Mouse (Mus musculus): ENCODE data around the gene Dguok. TPM values are rescaled to one million over a fixed set of nuclear protein-coding genes. Genes with fewer than 3 reads are reported as not detected.

The Dguok gene
- polyA plus RNA-seq, 1 experiment from 2014 or later = 66.6 TPM

GRCm38 (mm10) chr6:83437225-83437624 lies 69.5 kb downstream of the Dguok start:
- DNase-seq (no peak), ATAC-seq (ENCODE audit: low FRiP score, low TSS enrichment) (no peak)
- Histone ChIP-seq H3K36me3 (ENCODE audit: control insufficient read depth, insufficient read depth, low read length) (peaks cover 13% of the 10 kb centered on the region), H3K4me3 (replicated peaks; ENCODE audit: low read depth, low read length) (no peak overlapping the region), H3K4me1 (ENCODE audit: control insufficient read depth, insufficient read depth, low read length) (peaks cover 70% of the 10 kb centered on the region), H3K27ac (replicated peaks; ENCODE audit: low read depth, low read length) (no peak overlapping the region), H3K27me3 (ENCODE audit: control insufficient read depth, insufficient read depth, low read length) (no peaks in the 10 kb centered on the region), H3K9ac (replicated peaks; ENCODE audit: low read length) (no peak overlapping the region), H3K9me3 (ENCODE audit: control insufficient read depth, low read length) (no peaks in the 10 kb centered on the region), H3K4me2 (ENCODE audit: low read length) (peak overlapping the region; percentile 85)
- WGBS = 41% methylated on average over 3 of the region's 3 CpGs

GRCm38 (mm10) chr6:83436547-83436946 lies 70.2 kb downstream of the Dguok start:
- Histone ChIP-seq H3K9me3 (ENCODE audit: control insufficient read depth, low read length) (no peaks in the 10 kb centered on the region), H3K27me3 (ENCODE audit: control insufficient read depth, insufficient read depth, low read length) (no peaks in the 10 kb centered on the region), H3K4me2 (ENCODE audit: low read length) (no peak overlapping the region), H3K36me3 (ENCODE audit: control insufficient read depth, insufficient read depth, low read length) (peaks cover 13% of the 10 kb centered on the region), H3K27ac (replicated peaks; ENCODE audit: low read depth, low read length) (no peak overlapping the region), H3K4me1 (ENCODE audit: control insufficient read depth, insufficient read depth, low read length) (peaks cover 70% of the 10 kb centered on the region), H3K4me3 (replicated peaks; ENCODE audit: low read depth, low read length) (no peak overlapping the region), H3K9ac (replicated peaks; ENCODE audit: low read length) (no peak overlapping the region)
- no peak for DNase-seq
- ATAC-seq (ENCODE audit: low FRiP score, low TSS enrichment) = no peak
- 78% methylated on average over 4 of the region's 4 CpGs for WGBS

DNA sequence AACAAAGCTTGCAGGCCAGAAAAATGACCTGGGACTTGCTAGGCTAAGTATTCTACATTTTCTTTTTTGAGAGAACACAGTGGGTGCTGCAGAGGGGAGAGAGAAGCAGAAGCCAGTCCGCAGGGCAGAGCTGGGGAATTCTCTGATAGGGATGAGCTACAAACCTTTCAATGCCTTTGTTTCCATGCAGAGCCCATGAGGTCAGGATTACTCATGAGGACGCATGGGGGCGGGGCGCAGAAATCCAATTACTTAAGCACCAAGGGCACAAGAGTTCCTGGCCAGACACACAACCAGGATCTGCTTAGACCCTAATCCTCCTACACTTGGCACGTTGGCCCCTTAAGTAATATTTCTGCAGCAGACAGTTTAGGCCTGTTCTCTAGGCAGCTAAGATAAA lies 71.6 kb downstream of the Dguok start:
- peak overlapping the region; percentile 66 for H3K27ac ChIP-seq (replicated peaks; ENCODE audit: low read depth, low read length)
- no peak overlapping the region; the same call in 1 of the 2 replicates for H3K9ac ChIP-seq (replicated peaks; ENCODE audit: low read length)
- H3K4me2 ChIP-seq (ENCODE audit: low read length) = peak overlapping the region; percentile 16; the same call in 1 of the 2 replicates
- no peaks in the 10 kb centered on the region for H3K27me3 ChIP-seq (ENCODE audit: control insufficient read depth, insufficient read depth, low read length)
- no peaks in the 10 kb centered on the region for H3K9me3 ChIP-seq (ENCODE audit: control insufficient read depth, low read length)
- 9% methylated on average over 5 of the region's 5 CpGs for WGBS
- peaks cover 13% of the 10 kb centered on the region for H3K36me3 ChIP-seq (ENCODE audit: control insufficient read depth, insufficient read depth, low read length)
- peaks cover 71% of the 10 kb centered on the region for H3K4me1 ChIP-seq (ENCODE audit: control insufficient read depth, insufficient read depth, low read length)
- ATAC-seq (ENCODE audit: low FRiP score, low TSS enrichment) (no peak), DNase-seq (peak; percentile 71)
- no peak overlapping the region for H3K4me3 ChIP-seq (replicated peaks; ENCODE audit: low read depth, low read length)

GRCm38 (mm10) chr6:83433546-83433945 lies 73.2 kb downstream of the Dguok start:
- Histone ChIP-seq H3K9me3 (ENCODE audit: control insufficient read depth, low read length) (no peaks in the 10 kb centered on the region), H3K36me3 (ENCODE audit: control insufficient read depth, insufficient read depth, low read length) (peaks cover 13% of the 10 kb centered on the region), H3K27ac (replicated peaks; ENCODE audit: low read depth, low read length) (no peak overlapping the region), H3K9ac (replicated peaks; ENCODE audit: low read length) (no peak overlapping the region; the same call in 1 of the 2 replicates), H3K27me3 (ENCODE audit: control insufficient read depth, insufficient read depth, low read length) (no peaks in the 10 kb centered on the region), H3K4me2 (ENCODE audit: low read length) (no peak overlapping the region), H3K4me1 (ENCODE audit: control insufficient read depth, insufficient read depth, low read length) (peaks cover 63% of the 10 kb centered on the region), H3K4me3 (replicated peaks; ENCODE audit: low read depth, low read length) (no peak overlapping the region)
- ATAC-seq (ENCODE audit: low FRiP score, low TSS enrichment) = no peak
- WGBS = 87% methylated on average over 4 of the region's 4 CpGs
- DNase-seq = no peak

DNA sequence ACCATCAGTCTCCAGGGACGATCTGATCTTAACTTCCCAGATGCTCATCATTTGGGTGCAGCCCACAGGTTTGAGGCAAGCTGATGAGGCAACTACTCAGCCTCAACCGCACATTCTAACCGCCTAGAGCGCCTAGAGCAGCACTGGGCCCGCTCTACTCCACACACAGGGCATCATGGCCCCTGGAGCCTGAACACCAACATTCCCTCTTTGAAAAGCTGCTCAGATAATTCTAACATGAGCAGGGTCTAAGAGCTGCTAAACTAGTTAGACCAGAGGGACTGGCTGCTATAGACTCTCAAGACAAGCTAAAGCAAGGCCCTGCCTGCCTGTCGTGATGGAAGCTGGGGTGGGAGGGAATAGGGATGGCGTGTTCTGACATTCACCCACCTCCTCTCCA lies 73.8 kb downstream of the Dguok start:
- Histone ChIP-seq H3K4me1 (ENCODE audit: control insufficient read depth, insufficient read depth, low read length) (peaks cover 63% of the 10 kb centered on the region), H3K4me3 (replicated peaks; ENCODE audit: low read depth, low read length) (no peak overlapping the region), H3K36me3 (ENCODE audit: control insufficient read depth, insufficient read depth, low read length) (peaks cover 13% of the 10 kb centered on the region), H3K27ac (replicated peaks; ENCODE audit: low read depth, low read length) (no peak overlapping the region), H3K9ac (replicated peaks; ENCODE audit: low read length) (no peak overlapping the region), H3K27me3 (ENCODE audit: control insufficient read depth, insufficient read depth, low read length) (no peaks in the 10 kb centered on the region), H3K4me2 (ENCODE audit: low read length) (no peak overlapping the region), H3K9me3 (ENCODE audit: control insufficient read depth, low read length) (no peaks in the 10 kb centered on the region)
- no peak for DNase-seq
- no peak for ATAC-seq (ENCODE audit: low FRiP score, low TSS enrichment)
- 91% methylated on average over 7 of the region's 7 CpGs for WGBS

Other genes starting within 250 kb of the Dguok start
- gene Mthfd2, start 181.1 kb downstream of the Dguok start, polyA plus RNA-seq (2014; fragmentation: Nextera tagmentation; extraction: Ambion mirVana) = 27.0 and 31.3 TPM in 2 replicates
- gene Mob1a, start 181.0 kb downstream of the Dguok start, polyA plus RNA-seq (2014; fragmentation: Nextera tagmentation; extraction: Ambion mirVana) = 14.7 and 32.5 TPM in 2 replicates
- 54.5 and 61.1 TPM in 2 replicates for gene Bola3, start 157.8 kb downstream of the Dguok start, polyA plus RNA-seq (2014; fragmentation: Nextera tagmentation; extraction: Ambion mirVana)
- 50.0 and 56.0 TPM in 2 replicates for gene Tet3, start 47.9 kb downstream of the Dguok start, polyA plus RNA-seq (2014; fragmentation: Nextera tagmentation; extraction: Ambion mirVana)
- gene Actg2, start 29.3 kb upstream of the Dguok start, polyA plus RNA-seq (2014; fragmentation: Nextera tagmentation; extraction: Ambion mirVana) = 2.3 TPM in 1 of 2 replicates, not detected in the other
- gene Stambp, start 65.8 kb upstream of the Dguok start, polyA plus RNA-seq (2014; fragmentation: Nextera tagmentation; extraction: Ambion mirVana) = 63.6 and 64.4 TPM in 2 replicates
- 0.25 TPM in 1 of 2 replicates, not detected in the other for gene Clec4f, start 149.2 kb upstream of the Dguok start, polyA plus RNA-seq (2014; fragmentation: Nextera tagmentation; extraction: Ambion mirVana)
- not detected in 2 replicates for gene Cd207, start 170.9 kb upstream of the Dguok start, polyA plus RNA-seq (2014; fragmentation: Nextera tagmentation; extraction: Ambion mirVana)
- 0.22 TPM in 1 of 2 replicates, not detected in the other for gene Vax2, start 204.3 kb upstream of the Dguok start, polyA plus RNA-seq (2014; fragmentation: Nextera tagmentation; extraction: Ambion mirVana)
- gene Atp6v1b1, start 236.0 kb upstream of the Dguok start, polyA plus RNA-seq (2014; fragmentation: Nextera tagmentation; extraction: Ambion mirVana) = 0.18 TPM in 1 of 2 replicates, not detected in the other

Measured in midbrain, embryonic 14.5 days (tissue).